Mouse (Mus musculus): ENCODE data around the gene Impdh2.

GRCm38 (mm10) chr9:108563671-108564070 lies 3.6 kb downstream of the Impdh2 start:
- TF ChIP-seq CTCF (IDR thresholded peaks at IDR 0.05; ENCODE audit: borderline replicate concordance, insufficient read depth, low read depth, low read length) (no peak), POLR2A (IDR thresholded peaks at IDR 0.05; ENCODE audit: borderline replicate concordance, insufficient read depth, low read length) (no peak)
